Mouse (Mus musculus): ENCODE results near the gene Cnn3.

Cnn3 gene

GRCm38 (mm10) chr3:121451404-121451803, 25.1 kb downstream of the Cnn3 start:
- no peak for DNase-seq (ENCODE audit: low spot score)

- no peak for DNase-seq (ENCODE audit: low spot score)
Observed at GRCm38 (mm10) chr3:121458545-121459492, 32.5 kb downstream of the Cnn3 start.

GRCm38 (mm10) chr3:121460473-121461193, 34.3 kb downstream of the Cnn3 start:
- DNase-seq (ENCODE audit: low spot score): no peak

GRCm38 (mm10) chr3:121461477-121461876, 35.2 kb downstream of the Cnn3 start:
- DNase-seq (ENCODE audit: low spot score): no peak

- no peak for DNase-seq (ENCODE audit: low spot score)
Observed at GRCm38 (mm10) chr3:121462782-121463181, 36.5 kb downstream of the Cnn3 start.

GRCm38 (mm10) chr3:121464733-121465305, 38.5 kb downstream of the Cnn3 start:
- DNase-seq (ENCODE audit: low spot score): no peak

- no peak for DNase-seq (ENCODE audit: low spot score)
Observed at GRCm38 (mm10) chr3:121465795-121466194, 39.5 kb downstream of the Cnn3 start.

- DNase-seq (ENCODE audit: low spot score): no peak
Observed at GRCm38 (mm10) chr3:121467094-121467552, 40.8 kb downstream of the Cnn3 start.

- no peak for DNase-seq (ENCODE audit: low spot score)
Observed at GRCm38 (mm10) chr3:121468136-121468535, 41.8 kb downstream of the Cnn3 start.

GRCm38 (mm10) chr3:121469185-121469975, 43.1 kb downstream of the Cnn3 start:
- DNase-seq (ENCODE audit: low spot score): peak; percentile 18

GRCm38 (mm10) chr3:121471703-121472102, 45.4 kb downstream of the Cnn3 start:
- DNase-seq (ENCODE audit: low spot score): no peak

GRCm38 (mm10) chr3:121474738-121475137, 48.4 kb downstream of the Cnn3 start:
- DNase-seq (ENCODE audit: low spot score): no peak

- DNase-seq (ENCODE audit: low spot score): no peak
Observed at GRCm38 (mm10) chr3:121480030-121480960, 54.0 kb downstream of the Cnn3 start.

- DNase-seq (ENCODE audit: low spot score): no peak
Observed at GRCm38 (mm10) chr3:121480961-121481436, 54.7 kb downstream of the Cnn3 start.

- DNase-seq (ENCODE audit: low spot score): no peak
Observed at GRCm38 (mm10) chr3:121481564-121481963, 55.3 kb downstream of the Cnn3 start.

GRCm38 (mm10) chr3:121483266-121484161, 57.2 kb downstream of the Cnn3 start:
- no peak for DNase-seq (ENCODE audit: low spot score)

- DNase-seq (ENCODE audit: low spot score): no peak
Observed at GRCm38 (mm10) chr3:121485201-121485600, 58.9 kb downstream of the Cnn3 start.

- no peak for DNase-seq (ENCODE audit: low spot score)
Observed at GRCm38 (mm10) chr3:121489462-121490118, 63.3 kb downstream of the Cnn3 start.

GRCm38 (mm10) chr3:121490941-121491340, 64.6 kb downstream of the Cnn3 start:
- DNase-seq (ENCODE audit: low spot score): no peak
